Mouse (Mus musculus) kidney, adult 8-10 months (tissue): ENCODE measurements at regions not wholly inside any gene's neighbourhood (a gene's known extent, or its start where the extent isn't known, plus 50 kb on each side); places are given as distances from the start of the nearest gene placed in this dataset.

Source experiments
- DNase-seq, 2 experiments: peaks; one replicate each; pipeline ENCODE4 v3.0.0; 2022

DNA sequence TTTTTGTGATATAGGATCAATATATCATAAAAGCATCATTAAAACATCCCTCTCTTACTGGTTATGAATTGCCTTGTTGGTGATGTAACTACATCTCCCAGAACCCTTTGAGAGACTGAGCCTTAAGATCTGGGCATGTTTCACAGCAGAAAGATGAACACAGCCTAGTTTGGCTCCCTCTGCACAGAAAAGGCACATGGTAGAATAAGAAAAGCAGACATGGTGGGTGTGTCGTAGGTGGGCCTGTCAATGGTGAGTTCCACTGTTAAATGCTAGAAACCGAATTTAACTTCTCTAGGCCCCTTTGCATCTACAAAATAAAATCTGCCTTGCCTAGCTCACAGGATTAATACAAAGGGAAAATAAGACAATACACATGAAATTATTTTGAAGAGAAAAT is 343.3 kb upstream of the Smarca2 start:
- DNase-seq, result no peak

DNA sequence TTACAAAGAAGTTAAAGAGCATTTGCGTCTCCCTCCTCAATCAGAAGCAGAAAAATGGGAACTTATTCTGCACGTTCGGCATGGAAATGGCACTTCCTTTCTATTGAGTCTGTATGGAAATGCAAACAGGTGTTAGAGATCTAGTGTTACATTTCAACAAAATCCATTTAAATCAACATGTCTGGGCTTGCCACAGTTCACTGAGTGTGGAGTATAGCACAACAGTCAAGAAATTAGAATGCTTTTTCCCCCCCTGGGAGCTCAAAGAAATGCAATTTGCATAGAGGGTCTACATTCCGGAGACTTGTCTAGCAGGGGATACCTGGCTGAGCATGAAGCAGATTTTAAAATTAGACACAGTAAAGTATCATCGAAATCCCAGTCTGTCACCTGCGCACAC is 308.5 kb upstream of the Smarca2 start:
- no peak for DNase-seq

GRCm38 (mm10) chr19:26308477-26309135 is 296.2 kb upstream of the Smarca2 start:
- DNase-seq, result no peak

DNA sequence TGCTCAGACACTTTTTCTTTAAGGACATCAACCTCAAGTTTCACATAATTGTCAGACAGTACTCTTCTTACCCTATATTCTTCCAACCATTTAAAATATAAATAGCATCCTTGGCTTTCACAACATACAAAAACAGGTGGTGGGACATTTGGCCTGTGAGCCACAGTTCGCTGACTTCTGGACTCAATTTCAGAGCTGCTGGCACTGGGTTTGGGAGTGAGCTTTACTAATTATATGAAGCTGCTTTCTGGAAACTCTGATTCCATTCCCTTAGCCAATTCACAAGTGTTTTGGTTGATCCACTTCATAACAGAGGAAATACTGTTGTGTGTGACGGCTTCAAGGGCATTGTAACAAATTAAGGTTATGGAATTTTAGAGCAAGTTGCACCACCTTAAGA is 285.9 kb upstream of the Smarca2 start:
- DNase-seq, result no peak

- DNase-seq, result no peak
Observed at GRCm38 (mm10) chr19:26323682-26324081, 281.2 kb upstream of the Smarca2 start.

- DNase-seq, result no peak
Observed at GRCm38 (mm10) chr19:26339120-26339519, 265.7 kb upstream of the Smarca2 start.

DNA sequence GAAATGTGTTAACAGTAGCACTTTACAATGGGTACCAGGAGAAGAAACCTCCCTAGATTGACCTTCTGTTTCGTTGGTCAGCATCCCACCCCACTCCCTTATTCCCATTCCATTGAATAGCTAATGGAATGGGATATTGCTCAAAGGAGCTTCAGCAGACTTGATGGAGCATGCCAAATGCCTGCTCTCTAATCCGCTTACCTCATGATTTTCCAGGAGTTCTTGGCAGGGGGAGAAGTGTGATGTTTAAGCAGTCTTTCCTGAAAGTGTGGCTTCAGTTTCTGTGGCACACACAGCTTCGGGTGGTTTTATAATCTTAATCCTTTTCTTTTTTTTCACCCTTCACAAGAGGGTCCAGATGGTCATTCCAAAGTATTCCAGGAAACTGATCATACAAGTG is 264.7 kb upstream of the Smarca2 start:
- no peak for DNase-seq

GRCm38 (mm10) chr19:26355054-26355453 is 249.8 kb upstream of the Smarca2 start:
- no peak for DNase-seq

DNA sequence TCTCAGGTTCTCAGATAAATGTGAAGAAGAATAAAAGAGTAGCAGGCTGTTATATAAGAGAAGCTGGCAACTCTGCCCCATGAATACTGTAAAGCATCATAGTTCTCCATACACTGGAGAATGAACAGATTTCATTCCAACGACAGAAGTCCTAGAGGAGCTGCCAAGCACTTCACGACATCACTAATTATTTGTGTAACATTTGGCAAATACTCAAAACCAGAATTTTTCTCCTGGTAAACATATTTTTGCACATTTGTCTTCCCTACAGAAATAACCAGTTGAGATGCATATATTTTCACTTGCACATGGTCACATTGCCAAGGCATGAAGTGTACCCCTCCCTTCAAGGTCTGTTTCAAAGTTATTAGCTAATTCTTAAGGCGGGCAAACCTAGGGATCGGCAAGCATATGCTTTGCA is 220.9 kb upstream of the Smarca2 start:
- DNase-seq, result no peak

- DNase-seq, result no peak
Observed at GRCm38 (mm10) chr19:26386075-26386474, 218.8 kb upstream of the Smarca2 start.

- no peak for DNase-seq
Observed at GRCm38 (mm10) chr19:26412684-26413083, 192.2 kb upstream of the Smarca2 start.

DNA sequence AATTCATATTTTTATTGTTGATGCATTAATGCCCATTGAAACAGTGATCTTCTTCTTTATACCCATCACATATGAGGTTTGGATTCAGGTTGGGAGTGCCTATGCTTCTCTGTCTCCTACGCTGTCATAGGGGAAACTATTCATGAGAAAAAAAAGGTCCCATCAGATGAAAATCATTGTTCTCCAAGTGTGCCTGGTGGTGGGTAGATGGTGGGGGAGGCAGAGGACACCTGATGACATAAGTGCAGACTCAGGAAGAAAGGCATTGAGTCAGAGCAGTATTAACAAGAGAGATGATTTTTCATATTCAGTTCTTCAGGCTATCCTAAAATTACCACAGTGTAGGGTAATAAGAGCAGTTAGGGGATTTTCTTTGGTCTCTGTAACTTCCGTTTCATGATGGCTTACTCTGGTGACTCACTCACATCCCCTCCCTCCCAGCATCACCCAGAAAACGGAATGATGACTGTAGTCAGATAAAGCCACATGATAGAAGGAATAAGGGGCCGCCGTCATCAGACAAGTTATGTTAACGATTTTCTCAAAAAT is 190.3 kb upstream of the Smarca2 start:
- no peak for DNase-seq

- no peak for DNase-seq
Observed at GRCm38 (mm10) chr19:26419781-26420180, 185.1 kb upstream of the Smarca2 start.

DNA sequence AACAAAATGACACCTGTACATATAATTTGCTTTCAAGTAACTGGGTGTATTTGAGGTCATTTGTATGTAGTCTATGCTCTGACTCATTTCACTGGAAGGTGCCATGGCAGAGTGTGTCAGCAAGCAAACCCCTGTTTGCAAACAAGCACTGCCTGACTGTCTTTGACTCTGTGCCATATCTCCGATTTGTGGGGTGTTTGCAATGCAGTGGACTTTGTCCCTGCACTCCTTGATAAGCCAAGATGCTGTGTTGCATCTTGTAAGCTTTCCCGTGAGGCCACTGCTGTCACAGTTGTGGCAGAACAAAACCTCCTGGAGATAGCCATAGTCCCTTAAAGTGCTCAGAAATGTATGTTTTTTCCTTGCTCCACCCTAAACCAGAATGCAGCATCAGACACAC is 165.7 kb upstream of the Smarca2 start:
- no peak for DNase-seq

DNA sequence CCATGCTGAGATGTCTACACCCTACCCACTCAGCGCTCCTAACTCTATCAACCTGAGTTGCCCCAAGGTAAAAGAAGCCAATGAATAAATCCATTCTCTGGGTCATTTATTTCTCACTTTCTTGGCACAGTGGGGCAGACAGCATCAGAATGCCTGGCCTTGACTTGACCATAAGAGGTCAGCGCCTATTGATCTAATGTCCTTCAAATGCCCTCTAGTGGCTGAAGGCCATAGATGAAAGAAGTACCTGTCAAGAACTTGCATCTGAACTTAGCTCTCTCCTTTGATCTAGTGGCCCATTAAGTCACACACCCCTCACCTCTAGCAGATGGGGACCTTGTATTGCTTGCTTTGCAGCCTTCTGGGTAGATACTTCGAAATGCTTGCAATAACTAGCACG is 159.5 kb upstream of the Smarca2 start:
- DNase-seq, result no peak

GRCm38 (mm10) chr19:26447427-26448023 is 157.3 kb upstream of the Smarca2 start:
- no peak for DNase-seq

DNA sequence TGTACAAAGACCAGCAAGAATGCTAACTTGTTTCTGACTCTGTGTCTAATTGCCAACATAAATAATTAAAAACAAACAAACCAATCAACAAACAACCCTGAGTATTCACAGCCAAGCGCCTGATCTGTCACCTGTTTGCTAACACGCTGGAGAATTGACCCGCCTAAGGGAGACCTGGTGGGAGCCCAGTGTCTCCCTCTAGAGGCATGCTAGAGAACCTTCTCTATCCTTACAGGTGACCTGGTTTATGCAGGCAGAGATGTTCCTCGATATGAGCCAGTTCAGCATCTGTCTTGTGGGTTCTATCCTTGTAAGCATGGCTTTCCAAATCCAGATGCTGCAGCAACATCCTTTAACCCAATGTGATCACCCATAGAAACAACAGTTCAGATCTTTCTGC is 143.1 kb upstream of the Smarca2 start:
- DNase-seq, result no peak

DNA sequence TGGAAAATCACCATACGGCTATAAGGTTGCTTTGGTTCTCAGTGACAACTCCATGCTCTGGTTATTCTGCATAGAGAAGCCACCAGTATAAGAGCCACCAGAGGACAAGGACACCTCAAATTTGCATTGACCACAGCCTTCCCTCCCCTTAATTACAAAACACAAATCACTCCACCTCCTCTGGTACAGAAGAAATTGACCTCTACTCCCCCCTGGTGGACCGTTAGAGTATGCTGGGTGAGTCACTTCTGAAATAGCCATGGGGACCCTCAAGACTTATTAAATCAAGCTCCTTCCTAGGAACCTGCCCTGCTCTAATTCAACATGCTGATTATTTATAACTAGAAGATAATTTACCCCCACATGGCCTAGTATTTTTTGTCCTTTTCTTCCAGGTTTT is 139.6 kb upstream of the Smarca2 start:
- DNase-seq, result no peak

DNA sequence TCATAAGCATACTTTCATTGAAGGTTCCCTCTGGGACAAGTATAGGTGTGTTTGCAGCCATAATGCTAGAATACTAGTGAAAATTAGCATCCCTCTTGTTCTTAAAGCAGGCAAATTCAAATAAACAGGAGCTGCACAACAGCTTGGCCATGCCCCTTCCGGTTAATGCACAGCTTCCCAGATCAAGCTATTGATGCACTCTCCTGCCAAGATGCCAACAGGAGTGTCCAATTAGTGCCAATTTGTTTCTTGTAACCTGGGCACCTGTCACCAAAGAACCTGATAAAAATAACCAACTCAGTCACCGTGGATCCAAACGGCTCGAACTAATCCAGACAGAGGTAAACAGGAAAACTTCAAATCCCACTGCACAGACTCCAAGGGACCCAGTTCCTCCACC is 138.6 kb upstream of the Smarca2 start:
- DNase-seq, result no peak

DNA sequence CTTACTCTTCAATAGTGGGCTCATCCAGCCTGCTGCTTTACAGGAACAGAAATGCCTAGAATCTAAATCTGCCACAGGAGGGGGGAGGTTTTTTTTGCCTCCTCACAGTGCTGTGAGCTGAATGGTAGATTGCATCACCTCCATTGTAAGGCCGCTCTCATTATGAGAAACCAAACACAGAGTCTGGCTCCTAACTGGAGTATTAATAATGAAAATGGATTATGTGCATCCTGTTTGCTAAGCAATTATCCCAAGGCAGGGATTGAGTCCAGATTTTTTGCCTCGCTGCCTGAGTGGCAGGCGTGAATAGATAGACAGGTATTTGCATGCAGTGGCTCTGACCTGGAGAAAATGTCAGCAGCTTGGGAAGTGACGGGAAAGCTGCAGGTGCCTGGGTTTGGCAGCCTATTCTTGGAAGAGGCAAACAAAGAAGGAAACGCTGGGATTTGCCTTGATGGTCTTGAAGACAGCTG is 137.6 kb upstream of the Smarca2 start:
- no peak for DNase-seq

DNA sequence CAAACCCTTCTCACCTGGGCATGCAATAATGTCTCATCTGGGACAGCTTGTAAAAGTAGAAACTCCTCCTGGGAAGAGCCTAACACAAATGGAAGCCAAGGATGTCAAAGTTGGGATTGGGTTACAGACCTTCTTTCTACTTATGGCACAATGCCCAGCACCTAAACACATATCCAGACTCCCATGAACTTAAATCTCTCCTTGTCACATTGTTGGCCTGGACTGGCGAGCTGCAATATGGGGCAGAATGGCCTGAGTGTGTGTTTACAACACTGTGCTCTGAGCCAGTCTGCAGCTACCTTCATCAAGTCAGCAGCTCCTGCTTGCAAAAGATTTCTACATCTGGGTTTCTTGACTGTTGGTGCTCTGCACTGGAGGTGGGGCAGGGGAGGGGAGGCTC is 132.2 kb upstream of the Smarca2 start:
- no peak for DNase-seq

GRCm38 (mm10) chr19:26473211-26473610 is 131.6 kb upstream of the Smarca2 start:
- no peak for DNase-seq

DNA sequence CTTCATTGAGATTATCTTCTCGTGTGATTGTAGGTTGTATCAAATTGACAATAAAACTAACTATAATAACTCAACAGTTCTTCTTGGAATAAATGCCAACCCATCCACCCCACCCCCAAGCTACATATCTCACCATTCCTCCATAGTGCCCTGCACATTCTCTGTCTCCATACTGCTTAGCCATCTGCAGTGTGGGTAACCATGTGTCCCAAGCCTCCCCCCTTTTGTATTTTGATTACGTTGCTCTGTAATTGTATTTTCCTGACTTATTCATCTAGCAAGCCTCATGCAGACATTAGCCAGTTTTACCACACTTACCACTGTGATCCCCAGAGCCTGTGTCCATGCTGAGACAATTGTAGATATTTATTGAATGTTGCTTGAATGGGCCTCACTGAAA is 129.7 kb upstream of the Smarca2 start:
- DNase-seq, result no peak

- DNase-seq, result no peak
Observed at GRCm38 (mm10) chr19:26475754-26476153, 129.1 kb upstream of the Smarca2 start.
